Mouse (Mus musculus) left cerebral cortex, adult 2 months (tissue): Measurements from ENCODE around the gene Ptms. TPM values are rescaled to one million over a fixed set of nuclear protein-coding genes. Genes with fewer than 3 reads are reported as not detected.

Experiments
- DNase-seq, 2 experiments: peaks; one replicate each; pipeline ENCODE4 v3.0.0; 2021 to 2022; ENCODE audit warnings: low spot score in 2 of 2, mixed read lengths in 1 of 2; ENCODE audit errors: extremely low spot score in 1 of 2
- H3K27ac ChIP-seq: fragments of 200-600 bp; 2 replicates; pipeline ENCODE4 v1.8.1; 2022
- H3K4me3 ChIP-seq: fragments of 200-600 bp; 2 replicates; pipeline ENCODE4 v1.8.1; 2022
- CTCF ChIP-seq: fragments of 200-600 bp; IDR thresholded peaks from 2 replicates; pipeline ENCODE4 v1.8.1; 2022; ENCODE audit warnings: antibody characterized with exemption, mild to moderate bottlenecking, moderate library complexity
- intact Hi-C: fragments of 180-260 bp; cut with DNase I; formaldehyde crosslinking; loops from one replicate; pipeline ENCODE4 v1.15.1; 2025
- long read RNA-seq, 2 experiments: library from polyadenylated mRNA; stranded (forward); transcript quantifications; one replicate each; pipeline ENCODE4 v2.0.0; 2021; ENCODE audit warnings: borderline mapping rate in 2 of 2
- total RNA-seq, 2 experiments: library from RNA; stranded (reverse); gene quantifications; 2 replicates each; pipeline ENCODE4 v1.2.3; 2021

The Ptms gene
- total RNA-seq = 100 to 1,000 TPM; 845 to 926 TPM
- long read RNA-seq, experiment 1, transcript Ptms-203 (4 exons, 629 nt) = minor isoform, 8 of 154 reads
- long read RNA-seq, experiment 1, transcript Ptms-201 (5 exons, 1,149 nt) = major isoform, 100 of 154 reads
- long read RNA-seq, experiment 1, partial matches to known transcripts = 30 of 154 reads
- long read RNA-seq, experiment 1, other reads (novel, unspliced or antisense) = 16 of 154 reads
- long read RNA-seq, experiment 2, transcript Ptms-203 (4 exons, 629 nt) = minor isoform, 8 of 157 reads
- long read RNA-seq, experiment 2, transcript Ptms-201 (5 exons, 1,149 nt) = major isoform, 105 of 157 reads
- long read RNA-seq, experiment 2, partial matches to known transcripts = 32 of 157 reads
- long read RNA-seq, experiment 2, other reads (novel, unspliced or antisense) = 11 of 157 reads

DNA sequence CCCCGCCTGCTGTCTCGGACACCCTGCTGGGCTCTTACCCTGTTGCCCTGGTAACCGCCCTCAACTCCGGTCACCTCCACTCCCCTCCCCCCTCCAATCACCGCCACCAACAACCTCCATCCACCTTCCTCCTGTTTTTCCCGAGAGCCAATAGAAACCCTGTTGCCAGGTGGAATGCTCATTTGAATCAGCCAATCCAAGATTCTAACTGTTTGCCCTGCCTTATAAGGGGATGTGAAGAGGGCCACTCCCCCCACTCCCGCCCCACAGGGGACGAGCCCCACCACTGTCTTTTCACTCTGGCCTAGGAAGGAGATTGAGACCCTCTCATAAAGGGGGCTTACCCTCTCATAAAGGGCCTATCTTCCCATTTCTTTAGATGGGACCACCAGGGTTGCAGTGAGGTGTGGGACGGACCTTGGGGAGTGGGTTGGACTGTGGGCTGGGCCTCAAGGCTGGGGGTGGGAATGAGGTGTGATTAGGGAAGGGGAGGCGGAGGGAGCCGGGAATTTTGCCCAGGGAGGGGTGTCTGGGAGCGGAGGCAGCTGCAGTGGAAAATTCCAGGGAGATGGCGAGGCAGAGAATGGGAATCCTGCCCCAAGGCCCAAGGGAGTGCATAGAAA is at the start of gene Ptms:
Ptms (minus strand) TSS at position 409 of the 623 bp plus-strand sequence.
- Histone ChIP-seq H3K27ac (peak within 1 kb of the TSS; percentile 89), H3K4me3 (peak within 1 kb of the TSS; percentile 42)
- TF ChIP-seq CTCF = no peak
- DNase-seq = peak; percentile 87 to 92
- intact Hi-C loops = loop anchor here (5.0 kb wide), 1 partner anchor 167 kb away; no protein-coding TSS in a partner anchor

DNA sequence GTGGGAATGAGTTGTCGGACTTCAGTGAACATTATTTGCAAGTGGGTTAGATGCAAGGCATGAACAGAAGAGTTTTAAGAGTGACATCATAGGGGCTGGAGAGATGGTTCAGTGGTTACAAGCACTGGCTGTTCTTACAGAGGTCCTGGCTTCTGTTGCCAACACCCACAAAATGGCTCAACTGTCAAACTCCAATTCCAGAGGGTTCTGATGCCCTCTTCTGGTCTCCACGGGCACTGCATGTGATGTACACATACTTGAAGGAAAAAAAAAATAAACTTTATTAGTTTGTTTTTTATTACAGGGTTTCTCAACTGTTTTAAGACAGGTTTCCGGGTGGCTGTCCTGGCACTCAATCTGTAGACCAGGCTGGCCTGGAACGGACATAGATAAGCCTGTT is 47.9 kb upstream of the Ptms start:
- DNase-seq = no peak
- TF ChIP-seq CTCF = peak; percentile 69
- H3K27ac ChIP-seq = no peak overlapping the region
- H3K4me3 ChIP-seq = no peak overlapping the region
- intact Hi-C loops = no loop called here

DNA sequence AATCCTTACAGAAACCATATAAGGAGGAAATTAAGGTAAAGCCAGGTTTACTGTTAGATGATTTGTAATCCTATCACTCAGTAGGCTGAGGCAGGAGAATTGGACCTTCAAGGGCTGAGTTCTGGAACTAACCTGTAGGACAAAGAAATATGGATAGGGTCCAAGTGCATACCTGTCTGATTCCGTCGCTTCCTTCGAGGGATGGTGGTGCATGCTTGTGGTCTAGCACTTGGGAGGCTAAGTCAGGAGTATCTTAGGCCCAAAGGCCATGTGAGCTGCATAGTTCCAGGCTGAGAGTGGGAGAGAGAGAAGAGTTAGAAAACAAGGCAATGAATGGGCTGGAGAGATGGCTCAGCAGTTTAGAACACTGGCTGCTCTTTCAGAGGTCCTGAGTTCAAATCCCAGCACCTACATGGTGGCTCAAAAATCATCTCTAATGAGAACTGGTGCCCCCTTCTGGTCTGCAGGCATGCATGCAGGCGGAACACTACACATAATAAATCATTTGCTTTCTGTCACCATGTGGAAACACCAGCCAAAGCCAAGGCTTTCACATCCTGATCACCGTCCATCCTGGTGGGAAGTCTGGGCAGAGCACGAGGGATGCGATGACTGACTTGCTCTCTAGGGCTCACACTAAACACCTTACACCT is 46.7 kb upstream of the Ptms start:
- intact Hi-C loops = no loop called here
- TF ChIP-seq CTCF = peak; percentile 46
- no peak overlapping the region; the same call in 1 of the 2 replicates for H3K4me3 ChIP-seq

DNA sequence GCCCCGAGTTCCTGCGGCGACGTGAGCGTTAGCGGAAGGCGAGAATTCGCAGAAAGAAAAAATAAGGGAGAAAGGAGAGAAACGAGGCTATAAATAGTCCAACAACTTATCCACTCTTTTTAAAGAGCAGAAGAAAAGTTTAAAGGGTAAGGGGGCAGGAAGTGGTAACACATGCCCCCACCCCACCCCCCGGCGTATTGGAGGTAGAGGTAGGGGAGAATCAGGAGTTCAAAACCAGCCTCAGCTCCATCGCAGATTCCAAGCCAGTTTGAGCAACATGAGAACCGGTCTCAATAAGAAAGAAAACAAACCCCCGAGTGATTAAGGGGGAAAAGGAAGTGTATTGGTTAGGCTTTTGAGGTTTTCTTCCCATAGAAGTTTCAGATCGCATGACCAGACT is 45.8 kb upstream of the Ptms start:
- Histone ChIP-seq H3K27ac (peak overlapping the region; percentile 93), H3K4me3 (peak overlapping the region; percentile 90)
- intact Hi-C loops = loop anchor here (1.0 to 2.0 kb wide), 4 partner anchors 35 to 253 kb away; partner anchors contain the start of genes Emg1, Ing4, Mlf2 and Phb2
- DNase-seq = no peak
- TF ChIP-seq CTCF = no peak

More for the DNA sequence above, 46.7 kb upstream of the Ptms start:
- no peak overlapping the region for H3K27ac ChIP-seq
- no peak for DNase-seq

DNA sequence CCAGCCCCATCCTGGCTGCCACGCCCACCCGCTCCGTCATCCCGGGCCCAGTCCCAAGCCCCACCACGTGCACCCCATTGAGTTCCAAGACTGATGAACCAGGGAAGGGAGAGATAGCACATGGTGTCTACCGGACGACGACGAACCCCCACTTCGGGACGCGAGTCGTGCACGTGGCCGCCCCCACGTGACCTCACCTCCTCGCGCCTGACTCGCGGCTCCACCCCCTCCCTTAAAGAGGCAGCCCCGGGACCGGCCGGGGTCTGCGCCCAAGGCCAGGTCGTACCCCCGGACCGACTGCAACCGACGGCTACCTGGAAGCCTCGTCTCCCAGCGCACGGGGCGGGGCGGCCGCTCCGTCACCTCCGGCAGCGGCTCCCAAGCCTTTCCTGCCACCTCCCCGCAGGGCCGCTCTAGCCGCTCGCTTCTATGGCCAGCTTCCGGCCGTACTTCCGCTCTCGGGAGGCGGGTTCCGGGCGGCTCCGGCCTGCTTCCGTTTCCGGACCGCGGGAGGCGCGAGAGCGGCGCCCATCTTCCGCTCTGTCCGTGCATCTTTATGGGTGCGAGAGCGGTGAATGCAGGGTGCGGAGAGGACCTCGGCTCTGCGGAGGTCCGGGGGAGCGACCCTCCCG is 45.3 kb upstream of the Ptms start, which contains the start of gene Cops7a:
Cops7a (minus strand) TSS at position 451 of the 632 bp plus-strand sequence.
- peak; percentile 95 to 98 for DNase-seq
- no peak; the same call in 1 of the 2 replicates for TF ChIP-seq CTCF
- Histone ChIP-seq H3K4me3 (peak within 1 kb of the TSS; percentile 90), H3K27ac (peak within 1 kb of the TSS; percentile 93)
- intact Hi-C loops = loop anchor here (1.0 to 2.0 kb wide), 4 partner anchors 34 to 253 kb away; partner anchors contain the start of genes Emg1, Ing4, Mlf2 and Phb2

DNA sequence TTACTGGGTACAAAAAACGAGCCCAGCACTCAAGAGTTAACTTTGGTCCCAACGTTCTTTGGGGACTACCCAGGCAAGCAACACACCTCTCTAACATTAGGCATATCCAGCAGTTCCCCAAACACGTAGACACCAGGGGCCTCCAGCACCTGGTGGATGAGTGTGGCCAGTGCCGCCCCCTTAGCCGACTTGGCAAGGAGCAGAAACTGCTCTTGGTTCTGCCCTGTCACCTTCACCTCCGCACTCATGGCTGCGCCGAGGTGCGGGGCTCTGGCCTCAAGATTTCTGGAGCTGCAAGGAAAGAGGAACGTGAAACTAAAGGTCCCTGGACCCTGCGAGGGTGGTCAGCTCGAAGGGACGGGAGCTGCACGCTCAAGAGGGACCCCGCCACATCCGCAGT is 44.7 kb upstream of the Ptms start:
- H3K4me3 ChIP-seq = peak overlapping the region; percentile 90
- peak overlapping the region; percentile 93 for H3K27ac ChIP-seq
- intact Hi-C loops = loop anchor here (1.0 to 2.0 kb wide), 4 partner anchors 34 to 252 kb away; partner anchors contain the start of genes Emg1, Ing4, Mlf2 and Phb2
- no peak for DNase-seq
- TF ChIP-seq CTCF = no peak

DNA sequence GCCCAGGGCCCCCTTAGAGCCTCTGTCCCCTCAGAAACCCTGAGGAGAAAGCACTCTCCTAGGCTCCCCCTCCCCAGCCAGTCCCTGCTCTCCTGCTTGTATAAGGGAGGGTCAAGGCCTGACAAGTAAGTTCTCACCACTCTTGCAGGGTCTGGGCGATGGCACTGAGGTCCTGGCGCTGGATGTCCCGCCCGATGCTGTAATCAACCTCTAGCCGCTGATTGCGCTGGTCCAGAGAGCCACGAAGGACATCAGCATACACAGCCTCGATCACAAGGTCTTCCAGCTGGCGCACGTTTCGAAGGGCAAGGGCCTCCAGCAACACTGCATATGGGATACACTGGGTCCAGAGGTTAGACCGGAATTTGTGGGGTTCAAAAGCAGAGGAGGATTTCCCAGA is 41.1 kb upstream of the Ptms start:
- intact Hi-C loops = no loop called here
- Histone ChIP-seq H3K27ac (no peak overlapping the region), H3K4me3 (no peak overlapping the region)
- no peak for DNase-seq
- TF ChIP-seq CTCF = no peak

DNA sequence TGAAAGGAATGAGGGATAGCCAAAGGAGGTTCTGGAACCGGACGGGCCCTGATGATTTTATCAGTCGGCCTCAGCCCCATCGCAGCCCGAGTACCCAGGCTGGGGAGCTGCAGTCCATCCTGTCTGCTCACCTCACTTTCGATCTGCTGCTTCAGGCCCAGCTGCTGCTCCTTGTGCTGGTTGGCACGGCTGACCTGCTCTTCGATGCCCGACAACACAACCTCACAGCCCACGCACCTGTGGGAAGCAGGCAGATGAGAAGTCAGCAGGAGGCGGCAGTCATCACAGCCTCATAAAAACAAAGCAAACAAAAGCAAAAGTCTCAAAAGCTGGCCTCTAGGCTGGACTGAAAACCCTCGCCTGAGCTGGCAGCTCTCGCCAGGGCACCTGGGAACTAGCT is 40.1 kb upstream of the Ptms start:
- TF ChIP-seq CTCF = no peak
- Histone ChIP-seq H3K4me3 (no peak overlapping the region), H3K27ac (no peak overlapping the region)
- intact Hi-C loops = no loop called here
- DNase-seq = no peak

DNA sequence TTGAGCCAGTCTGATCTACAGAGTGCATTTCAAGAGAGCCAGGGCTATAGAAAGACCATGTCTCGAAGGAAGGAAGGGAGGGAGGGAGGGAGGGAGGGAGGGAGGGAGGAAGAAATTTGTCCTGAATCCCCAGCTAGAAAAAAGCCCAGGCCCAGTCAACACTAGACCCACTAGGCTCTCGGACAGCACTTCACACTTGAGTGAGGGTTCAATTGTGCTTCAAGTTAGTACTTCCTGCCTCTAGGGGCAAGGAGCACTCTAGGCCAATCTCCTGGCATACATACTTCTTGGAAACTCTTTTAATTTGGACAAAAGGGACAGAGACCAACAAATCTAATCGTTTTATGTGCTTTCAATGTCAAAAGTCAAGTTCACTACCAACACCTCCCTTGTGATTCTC is 38.2 kb upstream of the Ptms start:
- no peak for DNase-seq
- Histone ChIP-seq H3K27ac (no peak overlapping the region), H3K4me3 (no peak overlapping the region)
- intact Hi-C loops = no loop called here
- TF ChIP-seq CTCF = no peak

DNA sequence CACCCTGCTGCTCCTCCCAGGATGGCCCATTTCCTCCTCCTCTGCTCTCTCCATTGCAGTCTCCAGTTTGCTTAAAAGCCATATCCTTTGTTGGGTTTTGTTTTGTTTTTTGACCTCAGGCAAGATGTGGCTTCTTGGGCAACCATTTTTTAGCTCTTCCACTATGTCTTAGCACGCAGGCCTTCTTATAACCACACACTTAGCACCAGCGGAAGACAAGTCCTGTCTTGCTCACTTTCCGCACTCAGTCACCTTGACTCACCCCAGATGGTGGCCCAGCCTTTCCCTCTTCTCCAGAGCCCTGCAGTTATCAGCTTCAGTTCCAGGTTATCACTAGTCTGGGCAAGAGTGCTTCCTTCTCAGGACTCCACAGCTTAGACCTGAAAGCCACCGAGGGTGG is 35.3 kb upstream of the Ptms start:
- Histone ChIP-seq H3K4me3 (no peak overlapping the region), H3K27ac (no peak overlapping the region)
- no peak for TF ChIP-seq CTCF
- intact Hi-C loops = no loop called here
- no peak for DNase-seq

DNA sequence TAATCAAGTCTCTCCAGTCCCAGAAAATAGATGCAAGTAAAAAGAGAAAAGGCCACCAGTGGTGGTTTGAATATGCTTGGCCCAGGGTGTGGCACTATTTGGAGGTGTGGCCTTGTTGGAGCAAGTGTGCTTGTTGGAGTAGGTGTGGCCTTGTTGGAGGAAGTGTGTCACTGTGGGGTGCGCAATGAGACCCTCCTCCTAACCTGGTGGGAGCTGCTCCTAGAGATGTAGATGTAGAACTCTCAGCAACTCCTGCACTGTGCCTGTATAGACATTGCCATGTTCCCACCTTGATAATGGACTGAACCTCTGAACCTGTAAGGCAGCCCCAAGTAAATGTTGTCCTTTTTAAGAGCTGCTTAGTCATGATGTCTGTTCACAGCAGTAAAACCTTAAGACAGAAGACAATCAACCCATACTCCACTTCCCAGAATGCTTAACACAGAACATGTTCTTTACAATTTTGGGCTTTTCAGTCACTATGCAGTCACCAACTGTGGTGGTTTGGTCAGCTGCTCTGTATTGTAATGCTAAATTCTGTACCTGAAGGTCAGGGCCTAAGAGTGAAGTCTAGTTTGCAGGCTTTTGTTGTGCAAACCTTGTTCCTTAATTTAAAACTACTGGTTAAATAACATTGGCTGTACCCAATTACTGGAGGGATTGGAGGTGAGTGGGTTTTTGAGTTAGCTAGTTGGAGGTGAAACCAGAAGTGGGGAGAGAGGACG is 34.2 kb upstream of the Ptms start:
- H3K27ac ChIP-seq = no peak overlapping the region
- TF ChIP-seq CTCF = no peak
- no peak for DNase-seq
- intact Hi-C loops = no loop called here
- H3K4me3 ChIP-seq = no peak overlapping the region
